Mouse (Mus musculus) forebrain, embryonic 15.5 days (tissue): ENCODE data around the gene Abcg2. TPM values are rescaled to one million over a fixed set of nuclear protein-coding genes. Genes with fewer than 3 reads are reported as not detected.

Experiments
- ATAC-seq: fragments of 200-750 bp; cut with Nextera tagmentation; replicated peaks from 2 replicates; pipeline ENCODE4 v1.8.0; 2017; ENCODE audit warnings: mild to moderate bottlenecking, moderate TSS enrichment, moderate library complexity
- H3K27ac ChIP-seq: fragments of 300-500 bp; sonication (generic); replicated peaks from 2 replicates; pipeline ENCODE4 v1.5.1; 2015; ENCODE audit warnings: mild to moderate bottlenecking, inconsistent platforms
- H3K27me3 ChIP-seq: fragments of 300-500 bp; sonication (generic); 2 replicates; pipeline ENCODE4 v1.6.1; 2015; ENCODE audit warnings: inconsistent platforms
- H3K36me3 ChIP-seq: fragments of 300-500 bp; sonication (generic); 2 replicates; pipeline ENCODE4 v1.6.1; 2015; ENCODE audit warnings: mild to moderate bottlenecking, inconsistent platforms
- H3K4me1 ChIP-seq: fragments of 300-500 bp; sonication (generic); 2 replicates; pipeline ENCODE4 v1.6.1; 2015; ENCODE audit warnings: inconsistent platforms
- H3K4me2 ChIP-seq: fragments of 300-500 bp; sonication (generic); replicated peaks from 2 replicates; pipeline ENCODE4 v1.6.1; 2015; ENCODE audit warnings: mild to moderate bottlenecking, inconsistent platforms
- H3K4me3 ChIP-seq: fragments of 300-500 bp; sonication (generic); 2 replicates; pipeline ENCODE4 v1.5.1; 2015; ENCODE audit warnings: mild to moderate bottlenecking, inconsistent platforms
- H3K9ac ChIP-seq: fragments of 300-500 bp; sonication (generic); replicated peaks from 2 replicates; pipeline ENCODE4 v1.6.1; 2015; ENCODE audit warnings: mild to moderate bottlenecking, inconsistent platforms
- H3K9me3 ChIP-seq: fragments of 300-500 bp; sonication (generic); 2 replicates; pipeline ENCODE4 v1.6.1; 2016; ENCODE audit warnings: inconsistent platforms
- WGBS: fragments of 180-500 bp; shearing (Covaris S2); methylation state at CpG from one replicate; pipeline ENCODE4 v1.1.7; 2015; ENCODE audit warnings: mixed read lengths; 5-methylcytosine and 5-hydroxymethylcytosine counted together
- polyA plus RNA-seq: library from polyadenylated mRNA; unstranded; fragments of >200 nt; fragmentation: Nextera tagmentation; extraction: Ambion mirVana; gene quantifications from 2 replicates; pipeline ENCODE4 v1.2.1, GENCODE M21; 2015

Gene Abcg2
- polyA plus RNA-seq, 1 experiment from 2014 or later, result 31.1 TPM

GRCm38 (mm10) chr6:58640333-58641018, 56.2 kb downstream of the Abcg2 start:
- no peaks in the 10 kb centered on the region for H3K27me3 ChIP-seq

GRCm38 (mm10) chr6:58641056-58641799, 56.9 kb downstream of the Abcg2 start:
- H3K9ac ChIP-seq, result no peak overlapping the region; the same call in 1 of the 2 replicates
- H3K27ac ChIP-seq, result no peak overlapping the region
- peak overlapping the region; percentile 65 for H3K4me3 ChIP-seq
- ATAC-seq, result no peak
- peaks cover 7% of the 10 kb centered on the region; the same call in 1 of the 2 replicates for H3K4me1 ChIP-seq
- peak overlapping the region; percentile 91; the same call in 1 of the 2 replicates for H3K4me2 ChIP-seq
- H3K9me3 ChIP-seq, result no peaks in the 10 kb centered on the region
- no peaks in the 10 kb centered on the region for H3K36me3 ChIP-seq
- 53% methylated on average over 11 of the region's 11 CpGs for WGBS
- no peaks in the 10 kb centered on the region for H3K27me3 ChIP-seq

More at GRCm38 (mm10) chr6:58640333-58641018, 56.2 kb downstream of the Abcg2 start:
- peak; percentile 99 for ATAC-seq
- peak overlapping the region; percentile 59 for H3K9ac ChIP-seq
- peaks cover 7% of the 10 kb centered on the region; the same call in 1 of the 2 replicates for H3K4me1 ChIP-seq
- H3K9me3 ChIP-seq, result no peaks in the 10 kb centered on the region
- H3K27ac ChIP-seq, result no peak overlapping the region
- H3K4me3 ChIP-seq, result peak overlapping the region; percentile 65
- H3K36me3 ChIP-seq, result no peaks in the 10 kb centered on the region
- H3K4me2 ChIP-seq, result peak overlapping the region; percentile 91
- WGBS, result under 1% methylated on average over 43 of the region's 50 CpGs

GRCm38 (mm10) chr6:58642191-58642590, 57.9 kb downstream of the Abcg2 start:
- Histone ChIP-seq H3K4me2 (no peak overlapping the region), H3K9me3 (no peaks in the 10 kb centered on the region), H3K27ac (no peak overlapping the region), H3K9ac (no peak overlapping the region), H3K4me3 (no peak overlapping the region), H3K36me3 (no peaks in the 10 kb centered on the region), H3K27me3 (no peaks in the 10 kb centered on the region), H3K4me1 (peaks cover 7% of the 10 kb centered on the region; the same call in 1 of the 2 replicates)
- no peak for ATAC-seq
- WGBS, result 80% methylated on average over 2 of the region's 2 CpGs

GRCm38 (mm10) chr6:58644586-58644985, 60.3 kb downstream of the Abcg2 start:
- H3K36me3 ChIP-seq, result no peaks in the 10 kb centered on the region
- H3K4me3 ChIP-seq, result no peak overlapping the region
- WGBS, result 84% methylated on average over 2 of the region's 2 CpGs
- H3K9me3 ChIP-seq, result no peaks in the 10 kb centered on the region
- H3K4me2 ChIP-seq, result no peak overlapping the region
- no peak for ATAC-seq
- no peaks in the 10 kb centered on the region for H3K27me3 ChIP-seq
- no peak overlapping the region for H3K9ac ChIP-seq
- no peak overlapping the region for H3K27ac ChIP-seq
- H3K4me1 ChIP-seq, result peaks cover 7% of the 10 kb centered on the region; the same call in 1 of the 2 replicates

- 91% methylated on average over 3 of the region's 3 CpGs for WGBS
- Histone ChIP-seq H3K4me3 (no peak overlapping the region), H3K27me3 (no peaks in the 10 kb centered on the region), H3K9ac (no peak overlapping the region), H3K4me2 (no peak overlapping the region), H3K4me1 (no peaks in the 10 kb centered on the region), H3K36me3 (no peaks in the 10 kb centered on the region), H3K9me3 (no peaks in the 10 kb centered on the region), H3K27ac (no peak overlapping the region)
- no peak for ATAC-seq
These were observed 63.9 kb downstream of the Abcg2 start for GRCm38 (mm10) chr6:58648100-58648749.

GRCm38 (mm10) chr6:58650136-58650535, 65.8 kb downstream of the Abcg2 start:
- H3K36me3 ChIP-seq, result no peaks in the 10 kb centered on the region
- WGBS, result 94% methylated on average over 3 of the region's 3 CpGs
- ATAC-seq, result no peak

GRCm38 (mm10) chr6:58651038-58651437, 66.7 kb downstream of the Abcg2 start:
- H3K4me1 ChIP-seq, result no peaks in the 10 kb centered on the region

More at GRCm38 (mm10) chr6:58650136-58650535, 65.8 kb downstream of the Abcg2 start:
- Histone ChIP-seq H3K27ac (no peak overlapping the region), H3K4me3 (no peak overlapping the region), H3K27me3 (no peaks in the 10 kb centered on the region), H3K9ac (no peak overlapping the region), H3K9me3 (no peaks in the 10 kb centered on the region), H3K4me1 (no peaks in the 10 kb centered on the region), H3K4me2 (no peak overlapping the region)

GRCm38 (mm10) chr6:58660951-58661575, 76.7 kb downstream of the Abcg2 start:
- no peaks in the 10 kb centered on the region for H3K9me3 ChIP-seq
- ATAC-seq, result no peak
- 86% methylated on average over 3 of the region's 3 CpGs for WGBS
- no peaks in the 10 kb centered on the region for H3K36me3 ChIP-seq
- no peak overlapping the region for H3K9ac ChIP-seq
- H3K4me2 ChIP-seq, result no peak overlapping the region
- no peaks in the 10 kb centered on the region for H3K27me3 ChIP-seq
- H3K4me3 ChIP-seq, result no peak overlapping the region
- H3K4me1 ChIP-seq, result no peaks in the 10 kb centered on the region
- H3K27ac ChIP-seq, result no peak overlapping the region

More at GRCm38 (mm10) chr6:58651038-58651437, 66.7 kb downstream of the Abcg2 start:
- no peaks in the 10 kb centered on the region for H3K9me3 ChIP-seq
- H3K27me3 ChIP-seq, result no peaks in the 10 kb centered on the region
- no peaks in the 10 kb centered on the region for H3K36me3 ChIP-seq
- no peak overlapping the region for H3K4me3 ChIP-seq
- no peak overlapping the region for H3K9ac ChIP-seq
- 78% methylated on average over 1 of the region's 1 CpGs for WGBS
- H3K27ac ChIP-seq, result no peak overlapping the region
- no peak overlapping the region for H3K4me2 ChIP-seq
- no peak for ATAC-seq

- Histone ChIP-seq H3K4me3 (no peak overlapping the region), H3K36me3 (no peaks in the 10 kb centered on the region), H3K9ac (no peak overlapping the region), H3K4me1 (no peaks in the 10 kb centered on the region), H3K27ac (no peak overlapping the region), H3K27me3 (no peaks in the 10 kb centered on the region), H3K4me2 (no peak overlapping the region), H3K9me3 (no peaks in the 10 kb centered on the region)
- ATAC-seq, result no peak
- 98% methylated on average over 1 of the region's 1 CpGs for WGBS
These were observed 93.5 kb downstream of the Abcg2 start for GRCm38 (mm10) chr6:58677802-58678201.

GRCm38 (mm10) chr6:58678530-58678929, 94.2 kb downstream of the Abcg2 start:
- Histone ChIP-seq H3K27me3 (no peaks in the 10 kb centered on the region), H3K36me3 (no peaks in the 10 kb centered on the region), H3K9ac (no peak overlapping the region), H3K27ac (no peak overlapping the region), H3K4me1 (no peaks in the 10 kb centered on the region), H3K4me2 (no peak overlapping the region), H3K4me3 (no peak overlapping the region), H3K9me3 (no peaks in the 10 kb centered on the region)
- WGBS, result 90% methylated on average over 3 of the region's 3 CpGs
- ATAC-seq, result no peak

- Histone ChIP-seq H3K4me2 (no peak overlapping the region), H3K4me1 (no peaks in the 10 kb centered on the region), H3K9me3 (no peaks in the 10 kb centered on the region), H3K27me3 (no peaks in the 10 kb centered on the region), H3K36me3 (no peaks in the 10 kb centered on the region), H3K4me3 (no peak overlapping the region), H3K27ac (no peak overlapping the region), H3K9ac (no peak overlapping the region)
- ATAC-seq, result no peak
- WGBS, result 86% methylated on average over 2 of the region's 2 CpGs
These were observed 107.3 kb downstream of the Abcg2 start for GRCm38 (mm10) chr6:58691584-58691983.

- no peak overlapping the region for H3K9ac ChIP-seq
- no peak overlapping the region for H3K27ac ChIP-seq
- no peaks in the 10 kb centered on the region for H3K9me3 ChIP-seq
- H3K27me3 ChIP-seq, result no peaks in the 10 kb centered on the region
- no peak for ATAC-seq
- H3K36me3 ChIP-seq, result no peaks in the 10 kb centered on the region
- H3K4me2 ChIP-seq, result no peak overlapping the region
- 96% methylated on average over 2 of the region's 2 CpGs for WGBS
- H3K4me3 ChIP-seq, result no peak overlapping the region
- H3K4me1 ChIP-seq, result no peaks in the 10 kb centered on the region
These were observed 109.9 kb downstream of the Abcg2 start for GRCm38 (mm10) chr6:58694257-58694656.
